Mouse (Mus musculus): Measurements from ENCODE around the gene Prokr1. TPM values are rescaled to one million over a fixed set of nuclear protein-coding genes. Genes with fewer than 3 reads are reported as not detected.

Prokr1 gene
- total and polyA plus RNA-seq, 3 experiments, result 1.3 to 1.4 TPM; not detected in 1

DNA sequence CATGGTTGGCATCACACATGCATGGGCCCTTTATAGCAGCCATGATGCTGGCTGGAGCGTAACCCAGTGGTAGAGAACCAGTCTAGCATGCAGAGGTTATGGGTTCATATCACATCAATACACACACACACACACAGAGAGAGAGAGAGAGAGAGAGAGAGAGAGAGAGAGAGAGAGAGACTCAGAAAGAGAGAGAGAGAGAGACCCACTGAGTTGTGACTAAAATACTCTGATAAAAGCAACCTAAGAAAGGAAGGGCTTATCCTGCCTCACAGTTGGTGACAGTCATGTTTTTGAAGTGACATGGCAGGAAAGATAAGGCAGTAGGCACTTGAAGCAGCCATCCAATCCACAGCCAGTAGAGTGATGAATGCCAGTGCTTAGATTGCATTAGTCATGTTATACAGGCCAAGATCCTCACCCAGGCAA is 7.3 kb downstream of the Prokr1 start (continued):
- TF ChIP-seq NELFE (IDR thresholded peaks at IDR 0.05; ENCODE audit: low read depth, low read length), result no peak

DNA sequence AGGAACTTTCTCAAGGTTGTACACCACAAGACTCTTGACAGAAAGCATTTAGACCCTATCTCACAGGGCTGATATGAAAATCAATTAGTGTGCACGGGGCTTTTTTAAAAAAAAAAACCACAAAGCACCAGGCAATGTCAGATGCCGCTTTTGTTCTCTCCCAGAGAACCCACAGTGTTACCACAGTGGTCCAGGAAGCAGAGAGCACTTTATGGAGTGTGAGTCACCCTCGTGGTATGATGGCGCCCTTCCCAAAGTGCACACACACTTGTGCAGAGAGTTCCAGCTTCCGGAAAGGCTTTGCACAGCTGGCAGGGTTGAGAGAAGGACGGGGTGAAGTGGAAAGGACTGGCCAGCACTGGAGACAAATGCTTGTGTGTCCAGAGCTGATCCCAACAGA is 8.1 kb downstream of the Prokr1 start:
- Histone ChIP-seq H3K36me3 (ENCODE audit: control insufficient read depth in 1 of 2, insufficient read depth in 2 of 2, low read length in 2 of 2) (peaks cover 0 to 13% of the 10 kb centered on the region in 2 experiments; a peak in 2 of 4 replicates), H3K4me3 (ENCODE audit: control insufficient read depth in 1 of 2, insufficient read depth in 1 of 2, low read depth in 2 of 2, low read length in 2 of 2) (no peak overlapping the region), H3K9me3 (replicated peaks; ENCODE audit: insufficient read depth, low read length) (no peaks in the 10 kb centered on the region), H3K27ac (ENCODE audit: control insufficient read depth, low read depth, low read length) (peak overlapping the region; percentile 68), H3K27me3 (ENCODE audit: control insufficient read depth in 1 of 2, insufficient read depth in 2 of 2, low read length in 2 of 2) (no peaks in the 10 kb centered on the region), H3K9ac (ENCODE audit: control insufficient read depth, low read depth, low read length, poor library complexity, severe bottlenecking) (peak overlapping the region; percentile 15), H3K4me1 (ENCODE audit: control insufficient read depth in 1 of 2, insufficient read depth in 2 of 2, low read length in 2 of 2) (peaks cover 3 to 25% of the 10 kb centered on the region in 2 experiments; a peak in 2 of 4 replicates), H3K79me2 (ENCODE audit: control insufficient read depth, insufficient read depth, low read length, poor library complexity) (no peaks in the 10 kb centered on the region)
- DNase-seq (ENCODE audit: low read depth, low spot score), result peak; percentile 65
- no peak for TF ChIP-seq RAD21 (IDR thresholded peaks at IDR 0.05; ENCODE audit: low read depth, low read length)
- no peak for TF ChIP-seq USF2 (IDR thresholded peaks at IDR 0.05; ENCODE audit: borderline replicate concordance in 1 of 2, insufficient read depth in 1 of 2, low read depth in 1 of 2, low read length in 2 of 2)
- TF ChIP-seq CHD2 (IDR thresholded peaks at IDR 0.05; ENCODE audit: low read length), result no peak
- no peak for TF ChIP-seq HCFC1 (IDR thresholded peaks at IDR 0.05; ENCODE audit: low read depth, low read length)
- peak; percentile 94 for TF ChIP-seq ZNF384 (IDR thresholded peaks at IDR 0.05; ENCODE audit: low read depth, low read length)
- no peak for TF ChIP-seq NRF1 (IDR thresholded peaks at IDR 0.05; ENCODE audit: insufficient read depth, low read depth, low read length, poor library complexity, severe bottlenecking)
- TF ChIP-seq EP300 (IDR thresholded peaks at IDR 0.05; ENCODE audit: low read depth in 1 of 2, low read length in 2 of 2), result peak; percentile 60 to 63
- peak; percentile 76 for TF ChIP-seq TCF12 (IDR thresholded peaks at IDR 0.05; ENCODE audit: low read depth, low read length)
- TF ChIP-seq ELF1 (IDR thresholded peaks at IDR 0.05; ENCODE audit: low read depth, low read length), result no peak
- TF ChIP-seq E2F4 (IDR thresholded peaks at IDR 0.05; ENCODE audit: borderline replicate concordance, low read depth, low read length), result no peak
- TF ChIP-seq USF1 (IDR thresholded peaks at IDR 0.05; ENCODE audit: low read depth, low read length), result no peak
- TF ChIP-seq MYC (IDR thresholded peaks at IDR 0.05; ENCODE audit: low read depth, low read length), result peak; percentile 46; the same call in 1 of the 2 replicates
- TF ChIP-seq MEF2A (IDR thresholded peaks at IDR 0.05; ENCODE audit: extremely low read depth, insufficient replicate concordance, low read depth, low read length, poor library complexity, severe bottlenecking), result no peak
- TF ChIP-seq ZMIZ1 (IDR thresholded peaks at IDR 0.05; ENCODE audit: low read depth, low read length), result no peak
- TF ChIP-seq POLR2AphosphoS2 (IDR thresholded peaks at IDR 0.05; ENCODE audit: low read length), result no peak
- TF ChIP-seq RCOR1 (IDR thresholded peaks at IDR 0.05; ENCODE audit: low read depth, low read length), result peak; percentile 74
- peak; percentile 77 for TF ChIP-seq ETS1 (IDR thresholded peaks at IDR 0.05; ENCODE audit: low read depth, low read length)
- no peak for TF ChIP-seq UBTF (IDR thresholded peaks at IDR 0.05; ENCODE audit: borderline replicate concordance, insufficient read depth, low read depth, low read length)
- TF ChIP-seq CHD1 (IDR thresholded peaks at IDR 0.05; ENCODE audit: low read depth, low read length), result no peak
- no peak for TF ChIP-seq ZKSCAN1 (IDR thresholded peaks at IDR 0.05; ENCODE audit: low read depth, low read length)
- TF ChIP-seq MXI1 (IDR thresholded peaks at IDR 0.05; ENCODE audit: low read depth, low read length), result peak; percentile 62
- TF ChIP-seq JUND (IDR thresholded peaks at IDR 0.05; ENCODE audit: low read depth, low read length), result no peak
- no peak for TF ChIP-seq TAL1 (IDR thresholded peaks at IDR 0.05; ENCODE audit: low read length)
- TF ChIP-seq POLR2AphosphoS5 (IDR thresholded peaks at IDR 0.05; ENCODE audit: borderline replicate concordance, low read depth, low read length), result no peak
- no peak for TF ChIP-seq MYB (IDR thresholded peaks at IDR 0.05; ENCODE audit: low read depth, low read length)
- TF ChIP-seq NELFE (IDR thresholded peaks at IDR 0.05; ENCODE audit: low read depth, low read length), result no peak
- no peak for TF ChIP-seq POLR2A (IDR thresholded peaks at IDR 0.05; ENCODE audit: control insufficient read depth in 1 of 2, insufficient read depth in 1 of 2, low read depth in 1 of 2, low read length in 2 of 2, poor library complexity in 1 of 2)
- TF ChIP-seq MAZ (IDR thresholded peaks at IDR 0.05; ENCODE audit: low read depth, low read length), result no peak
- peak; percentile 86 for TF ChIP-seq BHLHE40 (IDR thresholded peaks at IDR 0.05; ENCODE audit: borderline replicate concordance, low read depth, low read length)
- TF ChIP-seq GABPA (IDR thresholded peaks at IDR 0.05; ENCODE audit: low read depth, low read length), result no peak
- TF ChIP-seq CTCF (IDR thresholded peaks at IDR 0.05 in 2 of 3, conservative IDR thresholded peaks at IDR 0.05 in 1 of 3; ENCODE audit: control insufficient read depth in 1 of 3, insufficient read depth in 1 of 3, low read depth in 2 of 3, low read length in 3 of 3, poor library complexity in 1 of 3, severe bottlenecking in 1 of 3), result no peak
- no peak for TF ChIP-seq TBP (IDR thresholded peaks at IDR 0.05; ENCODE audit: low read depth, low read length)
- no peak for TF ChIP-seq ZC3H11A (IDR thresholded peaks at IDR 0.05; ENCODE audit: low read depth, low read length)
- no peak for TF ChIP-seq SMC3 (IDR thresholded peaks at IDR 0.05; ENCODE audit: low read depth, low read length)
- peak; percentile 22; the same call in 1 of the 2 replicates for TF ChIP-seq MAX (IDR thresholded peaks at IDR 0.05; ENCODE audit: low read length)
